Mouse (Mus musculus): ENCODE measurements around the gene Cldnd2.

The Cldnd2 gene

DNA sequence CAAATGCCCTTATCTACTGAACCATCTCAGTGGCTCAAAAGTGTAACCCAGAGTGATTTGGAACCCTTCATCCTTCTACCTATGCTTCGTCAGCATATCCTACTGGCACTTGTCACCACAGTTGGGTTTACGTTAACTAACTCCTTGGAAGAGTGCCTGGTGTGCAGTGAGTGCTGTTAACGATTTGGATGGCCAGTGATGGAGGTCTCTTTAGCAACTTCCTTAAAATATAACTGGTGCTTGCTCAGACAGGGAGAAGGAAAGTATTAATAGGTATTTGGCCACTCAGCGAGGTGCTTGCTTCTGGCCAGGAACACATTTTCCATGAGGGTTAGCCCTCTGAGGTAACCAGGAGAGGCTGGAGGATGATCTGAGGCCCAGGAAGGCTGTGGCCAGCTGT, 7.2 kb downstream of the Cldnd2 start:
- DNase-seq (ENCODE audit: low spot score), result no peak

GRCm38 (mm10) chr7:43448246-43448645, 7.7 kb downstream of the Cldnd2 start:
- no peak for DNase-seq (ENCODE audit: low spot score)

- no peak for DNase-seq (ENCODE audit: low spot score)
Observed at GRCm38 (mm10) chr7:43449811-43450210, 9.2 kb downstream of the Cldnd2 start.

DNA sequence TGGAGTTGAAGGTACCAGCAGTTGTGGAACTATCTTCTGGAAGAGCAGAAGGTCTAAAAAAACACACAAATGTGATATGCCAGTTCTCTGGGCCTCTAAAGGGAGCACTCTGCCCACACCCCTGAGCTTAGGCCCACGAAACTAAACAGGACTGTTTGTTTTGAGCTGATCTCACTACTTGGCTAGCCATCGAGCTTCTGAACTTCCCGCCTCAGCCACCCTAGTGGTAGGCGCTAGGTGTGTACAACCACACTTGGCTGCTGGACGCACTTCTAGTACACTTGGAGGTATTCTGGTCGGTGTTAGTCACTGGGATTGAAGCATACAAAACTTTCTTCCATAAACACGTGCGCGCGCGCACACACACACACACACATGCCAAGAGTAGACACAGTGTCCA, 11.1 kb downstream of the Cldnd2 start:
- DNase-seq (ENCODE audit: low spot score), result no peak

DNA sequence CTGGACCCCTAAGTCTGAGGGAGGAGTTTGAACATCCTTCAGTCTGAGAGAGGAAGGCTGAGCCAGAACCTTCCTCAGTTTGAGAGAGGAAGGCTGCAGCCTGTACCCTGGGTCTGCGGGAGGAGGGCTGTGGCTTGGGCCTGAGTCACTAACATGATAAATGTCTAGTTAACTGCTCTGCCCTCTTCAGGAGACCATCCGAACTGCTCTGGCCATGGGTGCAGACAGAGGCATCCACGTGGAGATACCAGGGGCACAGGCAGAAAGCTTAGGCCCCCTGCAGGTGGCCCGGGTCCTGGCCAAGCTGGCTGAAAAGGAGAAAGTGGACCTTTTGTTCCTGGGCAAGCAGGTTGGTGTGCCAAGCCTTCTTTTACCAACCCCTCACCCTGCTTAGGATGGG, 12.0 kb downstream of the Cldnd2 start:
- peak; percentile 14 for DNase-seq (ENCODE audit: low spot score)

DNA sequence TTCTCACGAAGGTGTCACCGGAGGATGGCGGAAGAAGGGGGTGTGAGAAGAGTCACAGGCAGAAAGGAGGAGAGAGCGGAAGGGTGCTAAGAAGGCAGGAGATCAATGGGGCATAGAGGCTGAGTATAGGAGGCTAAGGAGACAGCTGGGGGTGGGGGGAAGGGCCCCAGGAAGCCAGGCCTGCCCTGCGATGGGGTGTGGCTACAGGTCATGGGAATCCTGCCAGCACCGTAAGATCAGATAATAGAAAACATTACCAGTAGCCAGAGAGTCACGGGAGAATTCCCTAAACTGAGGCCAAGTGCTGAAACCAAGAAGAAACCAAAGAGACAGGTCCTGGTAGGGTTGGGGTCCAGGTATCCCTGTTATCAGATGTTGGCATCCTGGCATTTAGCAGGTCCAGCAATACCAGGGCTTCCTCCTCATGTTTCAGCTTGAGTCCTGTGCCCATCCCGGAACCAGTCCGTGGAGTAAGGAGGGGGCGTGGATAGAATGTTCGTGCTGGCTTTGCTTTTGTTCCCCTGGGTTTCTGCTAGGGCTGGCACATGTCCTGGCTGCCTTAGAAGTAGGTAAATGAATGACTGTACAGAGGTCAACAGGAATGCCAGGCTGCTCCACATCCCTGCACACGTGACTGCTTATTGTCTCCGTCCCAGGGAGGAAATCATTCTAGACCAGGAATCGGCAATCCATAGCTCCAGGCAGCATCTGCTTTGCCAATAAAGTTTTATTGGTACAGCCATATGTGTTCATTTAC, 13.2 kb downstream of the Cldnd2 start:
- DNase-seq (ENCODE audit: low spot score), result peak; percentile 22

DNA sequence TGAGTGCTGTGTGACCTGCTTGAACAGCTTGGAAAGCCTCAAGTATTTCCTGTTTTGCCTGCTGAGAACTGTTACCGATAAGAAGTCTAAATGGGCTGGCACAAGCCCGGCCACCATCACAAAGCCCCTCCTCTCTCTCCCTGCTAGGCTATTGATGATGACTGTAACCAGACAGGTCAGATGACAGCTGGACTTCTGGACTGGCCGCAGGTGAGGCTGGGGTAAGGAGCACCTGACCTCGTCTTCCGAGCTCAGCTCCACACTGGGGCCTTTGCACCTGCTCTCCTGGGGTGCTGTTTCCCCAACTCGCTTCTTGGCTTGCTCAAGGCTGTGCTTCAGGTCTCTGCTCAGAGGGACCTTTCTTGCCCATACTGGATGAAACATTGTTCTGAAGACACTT, 13.8 kb downstream of the Cldnd2 start:
- no peak for DNase-seq (ENCODE audit: low spot score)

- DNase-seq (ENCODE audit: low spot score), result no peak
Observed at GRCm38 (mm10) chr7:43462851-43463250, 22.3 kb downstream of the Cldnd2 start, which contains the start of gene Vsig10l. TSS of gene Vsig10l (plus strand) at chr7:43463151.

GRCm38 (mm10) chr7:43463976-43464375, 23.4 kb downstream of the Cldnd2 start:
- no peak for DNase-seq (ENCODE audit: low spot score)

- DNase-seq (ENCODE audit: low spot score), result no peak
Observed at GRCm38 (mm10) chr7:43464864-43465343, 24.3 kb downstream of the Cldnd2 start.

- DNase-seq (ENCODE audit: low spot score), result peak; percentile 90
Observed at GRCm38 (mm10) chr7:43465344-43466098, 24.9 kb downstream of the Cldnd2 start.

- peak; percentile 82 for DNase-seq (ENCODE audit: low spot score)
Observed at GRCm38 (mm10) chr7:43466099-43466694, 25.6 kb downstream of the Cldnd2 start.

- no peak for DNase-seq (ENCODE audit: low spot score)
Observed at GRCm38 (mm10) chr7:43470373-43470772, 29.8 kb downstream of the Cldnd2 start.

DNA sequence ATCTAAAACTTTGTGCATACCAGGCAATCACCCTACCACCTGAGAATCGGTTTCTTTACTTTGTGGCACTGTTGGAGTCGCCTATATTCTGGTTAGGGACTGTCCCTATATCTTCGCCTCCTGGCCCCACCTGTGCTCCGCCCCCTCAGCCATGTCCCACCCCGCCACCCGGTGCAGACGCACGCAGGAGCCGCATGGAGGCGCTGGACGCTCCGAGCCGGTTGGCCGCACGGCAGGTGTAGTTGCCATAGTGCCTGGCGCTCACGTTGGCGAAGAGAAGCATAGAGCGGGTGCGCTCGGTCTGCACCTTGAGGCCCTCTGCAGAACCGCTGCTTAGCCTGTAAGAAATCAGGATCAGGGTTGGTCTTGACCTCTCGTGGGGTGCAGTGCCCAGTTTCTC, 35.1 kb downstream of the Cldnd2 start:
- DNase-seq (ENCODE audit: low spot score), result no peak

- no peak for DNase-seq (ENCODE audit: low spot score)
Observed at GRCm38 (mm10) chr7:43476376-43476775, 35.8 kb downstream of the Cldnd2 start.

GRCm38 (mm10) chr7:43481191-43481590, 40.6 kb downstream of the Cldnd2 start:
- DNase-seq (ENCODE audit: low spot score), result no peak

DNA sequence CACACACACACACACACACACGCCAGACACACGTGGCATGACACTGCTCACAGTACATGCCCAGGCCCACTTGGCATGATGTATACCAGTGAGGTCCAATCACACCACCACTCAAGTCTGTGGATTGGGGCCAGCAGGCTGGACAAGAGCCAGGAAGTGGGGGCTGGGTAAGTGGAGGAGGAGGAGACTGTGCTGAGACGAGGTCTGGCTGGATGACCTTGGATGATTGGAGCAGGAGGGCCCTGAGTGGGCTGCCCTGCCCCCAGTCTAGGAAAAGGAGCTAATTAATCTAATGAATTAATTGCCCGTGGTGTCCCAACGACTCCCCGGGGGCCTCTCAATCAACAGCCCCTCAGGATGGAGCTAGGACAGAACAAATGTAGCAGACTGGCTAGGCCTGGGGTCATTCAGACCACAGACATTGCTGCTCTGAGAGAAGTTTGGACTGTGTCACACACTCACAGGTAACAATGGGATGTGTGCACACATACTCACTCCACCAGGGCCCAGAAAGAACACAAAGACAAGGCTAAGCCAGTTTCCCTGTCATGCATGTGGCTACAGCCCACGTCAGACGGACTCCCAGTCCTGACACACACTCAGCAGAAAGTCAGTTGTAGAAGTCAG, 41.6 kb downstream of the Cldnd2 start:
- no peak for DNase-seq (ENCODE audit: low spot score)

GRCm38 (mm10) chr7:43483236-43483635, 42.7 kb downstream of the Cldnd2 start:
- DNase-seq (ENCODE audit: low spot score), result no peak

GRCm38 (mm10) chr7:43488646-43489045, 48.1 kb downstream of the Cldnd2 start:
- no peak for DNase-seq (ENCODE audit: low spot score)

GRCm38 (mm10) chr7:43489631-43490125, 49.1 kb downstream of the Cldnd2 start, which contains the start of gene Iglon5:
TSS of gene Iglon5 (minus strand) at chr7:43490075.
- DNase-seq (ENCODE audit: low spot score), result no peak

DNA sequence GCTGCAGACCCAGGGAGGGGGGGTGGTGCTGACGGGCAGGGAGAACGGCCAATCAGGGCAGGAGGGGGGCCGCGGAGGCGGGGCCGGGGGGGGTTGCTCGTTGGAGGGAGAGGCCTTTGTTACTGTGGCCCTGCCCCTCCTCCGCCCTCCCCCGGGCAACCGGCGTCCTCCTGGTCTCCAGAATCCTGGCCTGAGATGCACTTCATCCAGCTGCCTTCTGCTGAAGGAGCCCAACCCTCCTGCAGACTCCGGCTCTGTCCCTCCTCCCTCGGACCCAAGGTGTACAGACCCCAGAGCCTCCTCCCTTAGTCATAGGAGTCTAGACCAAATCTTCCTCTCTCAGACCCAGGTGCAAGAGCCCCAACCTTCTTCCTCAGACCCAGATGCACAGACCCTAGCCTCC, 49.6 kb downstream of the Cldnd2 start:
- peak; percentile 18 for DNase-seq (ENCODE audit: low spot score)

GRCm38 (mm10) chr7:43490861-43491260, 50.3 kb downstream of the Cldnd2 start:
- DNase-seq (ENCODE audit: low spot score), result no peak

Data from urinary bladder, postnatal 14 days (tissue).